Mouse (Mus musculus) T-cell, adult 2 months (primary cell): ENCODE data around the gene C3.
A peak's percentile ranks its signal among the peaks of the same experiment; 100 is the strongest.

Source experiments
- DNase-seq: peaks from one replicate; pipeline ENCODE4 v3.0.0; 2022; ENCODE audit warnings: low spot score

Gene C3

GRCm38 (mm10) chr17:57228014-57228413 lies at the start of gene C3:
TSS of gene C3 (minus strand) at chr17:57228136.
- DNase-seq = no peak

- peak; percentile 72 for DNase-seq
These were observed 48.7 kb upstream of the C3 start for GRCm38 (mm10) chr17:57276634-57277121.

- DNase-seq = no peak
These were observed 48.0 kb upstream of the C3 start for GRCm38 (mm10) chr17:57275997-57276351.

DNA sequence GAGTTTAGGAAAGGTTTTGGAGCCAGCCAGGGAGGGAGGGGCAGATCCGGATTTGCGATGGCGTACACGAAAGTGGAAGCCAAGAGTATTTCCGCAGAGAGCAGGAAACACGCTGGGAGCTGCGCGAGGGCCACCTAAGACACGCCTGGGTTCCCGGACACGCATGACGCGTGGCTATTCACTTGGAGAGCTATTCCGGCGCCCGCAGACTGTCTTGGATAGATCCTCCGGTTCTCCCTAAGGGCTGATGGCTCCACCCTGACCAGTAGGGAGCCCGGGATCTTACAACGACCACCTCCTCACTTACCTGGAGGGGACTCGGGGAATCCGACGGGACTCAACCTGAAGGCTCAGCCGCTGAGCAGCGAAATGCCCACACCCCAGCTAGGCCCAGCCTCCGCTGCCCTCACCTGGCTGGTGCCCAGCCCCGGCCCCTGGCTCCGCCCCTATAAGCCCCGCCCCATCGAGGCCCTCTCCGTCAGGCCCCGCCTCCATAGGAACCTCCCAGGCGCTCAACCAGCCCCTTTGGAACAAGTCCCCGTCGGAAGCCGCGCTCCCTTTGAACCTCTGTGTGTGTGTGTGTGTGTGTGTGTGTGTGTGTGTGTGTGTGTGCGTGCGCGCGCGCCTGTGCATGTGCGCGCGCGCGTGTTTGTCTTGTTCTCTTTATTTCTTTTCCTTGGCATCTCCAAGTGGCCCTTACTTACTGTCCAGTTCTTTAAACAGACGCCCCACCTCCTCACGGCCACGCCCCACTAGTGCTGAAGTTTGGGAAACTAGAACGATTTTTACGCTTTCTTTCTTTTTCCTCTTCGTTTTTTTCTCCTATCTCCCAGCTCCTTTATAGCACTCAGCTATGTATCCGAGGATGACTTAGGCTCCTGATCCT lies 47.4 kb upstream of the C3 start:
- peak; percentile 90 for DNase-seq

DNA sequence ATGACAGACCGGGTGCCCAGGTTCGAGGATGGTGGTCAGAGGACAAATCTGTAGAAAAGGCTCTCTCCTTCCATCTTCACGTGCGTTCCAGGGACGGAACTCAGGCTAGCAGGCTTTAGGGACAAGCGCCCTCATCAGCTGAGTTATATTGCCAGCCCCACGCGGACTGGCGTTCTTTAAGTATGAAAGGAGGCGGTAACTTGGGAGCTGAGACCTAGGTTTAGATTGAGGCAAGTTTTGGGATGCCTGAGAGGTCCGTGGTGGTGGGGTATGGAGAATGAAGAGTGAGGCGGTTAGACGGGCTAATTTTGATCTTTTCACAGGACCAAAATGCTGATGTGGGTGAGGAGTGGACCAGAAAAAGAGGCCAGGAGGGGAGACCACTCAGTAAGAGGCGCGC lies 46.8 kb upstream of the C3 start:
- no peak for DNase-seq

GRCm38 (mm10) chr17:57273846-57274245 lies 45.9 kb upstream of the C3 start:
- DNase-seq = no peak

GRCm38 (mm10) chr17:57271301-57271700 lies 43.4 kb upstream of the C3 start:
- DNase-seq = no peak

GRCm38 (mm10) chr17:57267556-57268126 lies 39.7 kb upstream of the C3 start:
- no peak for DNase-seq

DNA sequence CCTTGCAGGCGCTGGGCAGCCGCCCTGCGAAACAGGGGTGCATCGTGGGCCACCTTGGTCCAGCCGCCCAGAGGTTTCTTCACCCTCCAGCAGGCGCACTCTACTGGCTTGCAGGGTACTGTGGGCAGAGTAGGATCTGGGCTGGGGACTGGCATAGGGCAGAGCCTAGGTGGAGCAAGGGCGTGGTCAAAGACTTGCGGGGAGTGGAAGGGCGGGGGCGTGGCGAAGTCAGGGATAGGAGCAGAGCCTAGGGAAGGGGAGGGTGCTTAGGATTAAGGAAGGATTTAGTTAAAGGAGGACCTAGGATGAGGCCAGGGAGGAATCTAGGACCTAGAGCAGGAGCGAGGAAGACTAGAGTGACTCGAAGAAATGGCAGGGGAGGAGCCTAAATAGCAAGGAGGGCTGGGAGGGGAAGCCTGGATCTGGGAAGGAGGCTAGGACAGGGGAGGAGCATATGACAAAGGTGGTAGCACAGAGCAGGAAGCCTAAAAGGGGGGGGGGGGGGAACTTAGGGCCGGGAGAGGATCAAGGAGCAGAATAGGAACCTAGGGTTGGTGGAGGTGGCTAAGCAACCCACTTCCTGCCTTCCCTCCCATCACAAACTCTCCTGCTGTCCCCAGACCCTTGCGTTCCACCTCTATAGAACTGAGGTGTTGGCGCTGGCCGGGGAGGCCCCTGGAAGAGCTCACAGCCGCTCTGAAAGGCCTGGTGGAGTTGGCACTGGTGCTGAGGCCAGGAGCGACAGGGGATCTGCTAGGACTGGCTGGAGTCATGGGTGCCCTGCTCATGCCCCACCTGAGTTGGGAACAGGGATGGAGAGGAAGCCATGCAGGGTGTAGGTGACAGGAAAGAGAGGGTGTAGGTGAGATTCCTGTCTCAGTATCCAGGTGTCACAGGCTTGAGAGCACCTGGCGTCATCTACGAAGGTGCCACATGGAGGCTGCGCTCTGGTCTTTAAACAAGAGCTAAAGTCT lies 37.3 kb upstream of the C3 start:
- DNase-seq = no peak

- DNase-seq = peak; percentile 34
These were observed 36.2 kb upstream of the C3 start for GRCm38 (mm10) chr17:57264164-57264563.

- no peak for DNase-seq
These were observed 35.1 kb upstream of the C3 start for GRCm38 (mm10) chr17:57262901-57263550.

GRCm38 (mm10) chr17:57261796-57262195 lies 33.9 kb upstream of the C3 start:
- DNase-seq = no peak

DNA sequence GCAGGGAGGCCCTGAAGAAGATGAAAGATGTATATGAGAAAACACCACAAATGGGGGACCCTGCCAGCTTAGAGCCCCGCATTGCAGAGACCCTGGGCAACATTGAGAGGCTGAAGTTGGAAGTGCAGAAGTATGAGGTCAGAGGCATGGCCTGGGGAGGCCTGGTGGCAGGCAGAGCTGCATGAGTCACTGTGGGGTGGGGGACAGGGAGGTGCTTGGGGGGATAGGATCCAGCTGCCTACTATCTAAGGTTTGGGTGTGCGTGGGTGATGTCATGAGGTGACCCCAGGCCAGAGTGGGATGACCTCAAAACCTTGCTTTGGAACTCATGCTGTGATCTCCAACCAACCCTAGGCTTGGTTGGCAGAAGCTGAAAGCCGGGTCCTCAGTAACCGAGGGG lies 33.4 kb upstream of the C3 start:
- DNase-seq = no peak

- DNase-seq = no peak
These were observed 32.4 kb upstream of the C3 start for GRCm38 (mm10) chr17:57260351-57260750.

DNA sequence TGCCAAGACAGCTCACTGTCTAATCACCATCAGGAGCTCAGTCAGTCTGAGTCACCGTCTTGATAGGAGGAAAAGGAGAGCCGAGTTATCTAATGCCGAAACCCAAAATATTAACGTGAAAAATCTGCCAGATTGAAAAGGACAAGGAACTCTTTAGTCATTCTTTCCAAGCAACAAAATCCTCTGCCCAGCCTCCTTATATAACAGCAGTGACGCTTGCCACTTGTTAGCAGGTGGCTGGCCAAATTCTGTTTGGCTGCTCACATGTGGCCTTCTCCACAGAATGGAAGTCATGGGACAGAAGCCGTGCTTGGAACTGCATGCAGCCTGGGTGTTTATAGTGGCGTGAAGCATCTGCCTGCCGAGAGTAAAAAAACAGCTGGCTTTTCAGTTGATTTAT lies 31.8 kb upstream of the C3 start:
- no peak for DNase-seq

GRCm38 (mm10) chr17:57258191-57258590 lies 30.3 kb upstream of the C3 start:
- no peak for DNase-seq

GRCm38 (mm10) chr17:57256921-57257485 lies 29.1 kb upstream of the C3 start:
- DNase-seq = no peak

DNA sequence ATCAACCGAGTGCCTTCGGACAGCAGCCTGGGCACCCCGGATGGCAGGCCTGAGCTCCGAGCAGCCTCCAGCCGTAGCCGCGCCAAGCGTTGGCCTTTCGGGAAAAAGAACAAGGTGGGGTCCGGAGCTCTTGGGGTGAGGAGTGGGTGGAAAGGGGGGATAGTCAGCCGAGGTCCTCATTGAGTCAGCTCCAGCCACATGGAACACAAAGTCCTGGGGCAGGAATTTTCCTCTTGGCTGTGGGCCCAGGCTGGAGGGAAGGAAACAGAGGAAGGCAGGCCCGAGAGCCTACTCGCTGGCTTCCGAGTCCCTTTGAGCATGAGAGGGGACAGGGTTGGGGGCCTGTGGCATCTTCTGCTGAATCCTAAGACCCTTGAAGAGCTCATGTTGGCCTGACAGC lies 27.4 kb upstream of the C3 start:
- DNase-seq = no peak

- DNase-seq = no peak
These were observed 25.4 kb upstream of the C3 start for GRCm38 (mm10) chr17:57253306-57253705.

GRCm38 (mm10) chr17:57251431-57251830 lies 23.5 kb upstream of the C3 start:
- no peak for DNase-seq

DNA sequence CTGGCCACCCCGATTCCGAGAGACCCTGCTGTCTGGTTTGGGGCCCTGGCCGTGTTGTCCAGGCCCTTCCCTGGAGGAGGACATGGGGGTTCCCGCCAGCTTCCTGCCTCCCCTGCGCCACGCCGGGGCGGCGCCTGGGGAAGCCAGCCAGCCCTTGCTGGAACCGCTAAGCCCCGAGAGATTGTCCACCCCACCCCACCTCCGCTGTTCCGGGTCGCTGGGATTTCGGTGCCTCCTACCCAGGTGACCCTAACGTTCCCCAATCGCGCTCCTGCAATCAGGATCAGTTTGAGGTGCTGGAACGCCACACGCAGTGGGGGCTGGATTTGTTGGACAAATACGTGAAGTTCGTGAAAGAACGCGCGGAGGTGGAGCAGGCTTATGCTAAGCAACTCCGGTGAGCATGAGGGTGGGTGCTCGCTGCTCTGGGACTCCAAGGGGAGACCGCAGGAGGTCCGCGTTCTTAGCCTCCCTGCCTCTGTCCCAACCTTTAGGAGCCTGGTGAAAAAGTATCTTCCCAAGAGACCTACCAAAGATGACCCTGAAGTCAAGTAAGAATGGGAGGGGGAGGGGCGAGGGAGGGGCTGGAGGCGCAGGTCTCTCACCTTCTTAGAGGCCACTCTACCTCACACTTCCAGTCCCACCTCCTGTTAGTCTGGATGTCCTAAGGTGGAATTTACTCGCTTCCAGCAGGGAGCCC lies 22.7 kb upstream of the C3 start:
- no peak for DNase-seq
